Mouse (Mus musculus) ES-Bruce4 (cell line): ENCODE data around the gene Atp1a4. TPM values are rescaled to one million over a fixed set of nuclear protein-coding genes. Genes with fewer than 3 reads are reported as not detected.

Experiments used
- H3K27ac ChIP-seq: 2 replicates; pipeline ENCODE4 v1.5.1; 2012; ENCODE audit warnings: low read length, inconsistent platforms; ENCODE audit not compliant: insufficient read depth
- H3K27me3 ChIP-seq: 2 replicates; pipeline ENCODE4 v1.6.1; 2012; ENCODE audit warnings: mild to moderate bottlenecking, low read length, inconsistent platforms; ENCODE audit not compliant: control insufficient read depth, poor library complexity, insufficient read depth, severe bottlenecking
- H3K36me3 ChIP-seq: 2 replicates; pipeline ENCODE4 v1.6.1; 2012; ENCODE audit warnings: inconsistent platforms, mild to moderate bottlenecking, low read length, moderate library complexity; ENCODE audit not compliant: control insufficient read depth, poor library complexity, insufficient read depth, severe bottlenecking
- H3K4me1 ChIP-seq: one replicate; pipeline ENCODE4 v1.8.1; 2011; ENCODE audit warnings: low read length; ENCODE audit not compliant: control insufficient read depth, insufficient read depth
- H3K4me3 ChIP-seq: 2 replicates; pipeline ENCODE4 v1.5.1; 2011; ENCODE audit warnings: low read depth, mild to moderate bottlenecking, low read length
- H3K9ac ChIP-seq: 2 replicates; pipeline ENCODE4 v1.6.1; 2012; ENCODE audit warnings: low read depth, mild to moderate bottlenecking, inconsistent platforms; ENCODE audit not compliant: poor library complexity, severe bottlenecking
- H3K9me3 ChIP-seq: replicated peaks from 2 replicates; pipeline ENCODE4 v1.6.1; 2012; ENCODE audit warnings: mild to moderate bottlenecking, low read length, inconsistent platforms; ENCODE audit not compliant: control insufficient read depth, poor library complexity, insufficient read depth, severe bottlenecking
- CTCF ChIP-seq: IDR thresholded peaks from one replicate; pipeline ENCODE4 v1.8.1; 2011; ENCODE audit warnings: low read depth, low read length
- EP300 ChIP-seq: IDR thresholded peaks from 2 replicates; pipeline ENCODE4 v1.6.1; 2011; ENCODE audit warnings: low read depth, low read length; ENCODE audit not compliant: insufficient read depth
- POLR2A ChIP-seq: IDR thresholded peaks from one replicate; pipeline ENCODE4 v1.8.1; 2011; ENCODE audit warnings: low read length; ENCODE audit not compliant: insufficient read depth
- polyA plus RNA-seq: library from polyadenylated mRNA; stranded (reverse); fragments of >200 nt; gene quantifications from 2 replicates; pipeline ENCODE4 v1.2.4, GENCODE M21; 2011; ENCODE audit warnings: low read depth; ENCODE audit not compliant: missing spikeins, insufficient read depth, insufficient read length

The Atp1a4 gene
- polyA plus RNA-seq, 1 experiment: not detected

GRCm38 (mm10) chr1:172286740-172287139 lies 28.5 kb upstream of the Atp1a4 start:
- Histone ChIP-seq H3K27ac (no peak overlapping the region), H3K27me3 (no peaks in the 10 kb centered on the region), H3K9ac (no peak overlapping the region), H3K4me1 (no peaks in the 10 kb centered on the region), H3K36me3 (no peaks in the 10 kb centered on the region), H3K9me3 (no peaks in the 10 kb centered on the region), H3K4me3 (no peak overlapping the region)
- TF ChIP-seq EP300: no peak
- no peak for TF ChIP-seq POLR2A
- TF ChIP-seq CTCF: no peak

DNA sequence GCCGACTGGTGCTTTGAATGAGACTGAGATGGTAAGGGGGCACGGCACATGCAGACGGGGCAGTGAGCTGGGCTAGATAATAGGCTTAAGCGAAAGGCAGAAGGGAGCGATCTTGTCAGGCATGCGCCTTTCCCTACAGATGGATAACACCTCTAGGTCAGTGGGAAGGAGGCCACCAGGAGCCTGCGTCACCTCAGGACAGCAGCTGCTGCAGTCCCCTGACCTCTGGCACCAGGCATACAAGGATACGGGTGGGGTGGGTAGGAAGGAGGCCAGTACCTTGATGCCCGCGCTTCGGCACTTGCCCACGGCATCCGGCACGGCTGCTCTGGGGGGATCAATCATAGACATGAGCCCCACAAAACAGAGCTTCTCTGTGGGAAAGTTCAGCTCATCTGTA lies 26.0 kb upstream of the Atp1a4 start:
- Histone ChIP-seq H3K9ac (no peak overlapping the region), H3K9me3 (no peaks in the 10 kb centered on the region), H3K4me1 (no peaks in the 10 kb centered on the region), H3K27me3 (no peaks in the 10 kb centered on the region), H3K4me3 (no peak overlapping the region), H3K36me3 (no peaks in the 10 kb centered on the region), H3K27ac (no peak overlapping the region)
- no peak for TF ChIP-seq POLR2A
- no peak for TF ChIP-seq CTCF
- no peak for TF ChIP-seq EP300

DNA sequence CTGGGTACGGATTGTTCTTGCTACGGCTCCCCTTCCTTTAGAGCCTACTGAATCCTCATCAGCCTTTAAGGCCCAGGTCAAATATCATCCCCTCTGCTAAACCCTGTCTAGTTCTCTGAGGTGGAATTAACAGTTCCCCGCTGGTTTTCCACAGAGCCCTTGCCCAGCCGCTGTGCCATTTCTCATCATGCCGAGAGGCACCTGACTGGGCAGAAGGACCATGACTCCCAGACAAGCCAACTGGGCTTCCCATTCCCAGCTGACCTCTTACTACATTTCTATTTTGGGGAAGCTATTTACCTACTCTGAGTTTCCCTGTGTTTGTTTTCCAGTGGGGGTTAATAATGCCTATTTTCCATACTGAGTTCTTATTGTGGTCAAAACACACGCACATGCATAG lies 24.9 kb upstream of the Atp1a4 start:
- Histone ChIP-seq H3K9ac (no peak overlapping the region), H3K9me3 (no peaks in the 10 kb centered on the region), H3K27me3 (no peaks in the 10 kb centered on the region), H3K27ac (no peak overlapping the region), H3K4me3 (no peak overlapping the region), H3K4me1 (no peaks in the 10 kb centered on the region), H3K36me3 (no peaks in the 10 kb centered on the region)
- TF ChIP-seq EP300: no peak
- TF ChIP-seq POLR2A: no peak
- TF ChIP-seq CTCF: no peak

DNA sequence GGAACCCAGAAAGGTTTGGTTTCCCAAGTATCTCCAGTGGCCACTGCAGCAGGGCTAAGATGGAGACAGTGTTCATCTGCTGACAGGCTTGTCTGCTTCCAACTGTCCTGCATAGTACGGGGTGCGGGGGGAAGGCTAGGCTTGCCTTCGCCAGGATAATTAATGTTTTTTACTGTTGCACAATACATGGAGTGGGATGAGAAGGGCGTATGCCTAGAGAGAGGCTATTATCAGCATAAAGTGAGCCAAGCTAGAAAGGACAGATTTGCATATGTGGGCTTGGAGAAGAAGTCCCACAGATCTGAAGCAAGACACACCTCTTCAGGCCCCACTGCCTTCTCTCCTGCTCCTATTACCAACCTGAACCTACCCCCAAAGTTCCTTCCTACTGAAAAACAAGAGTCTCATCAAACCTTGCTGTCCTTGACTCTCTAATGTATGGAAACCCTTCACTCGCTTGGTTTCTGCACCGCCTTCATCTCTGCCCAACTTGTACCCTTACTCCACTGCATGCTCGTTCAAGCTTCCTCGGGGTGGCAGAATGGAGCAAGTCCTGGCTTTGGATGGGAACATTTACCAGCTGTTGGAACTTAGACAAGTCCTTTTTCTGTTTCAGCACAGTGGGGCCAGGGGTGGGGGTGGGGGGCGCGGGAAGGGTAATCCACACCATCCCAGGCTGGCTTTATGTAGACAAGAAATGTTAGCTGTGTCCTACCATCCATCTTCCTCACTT lies 23.5 kb upstream of the Atp1a4 start:
- Histone ChIP-seq H3K27ac (no peak overlapping the region), H3K4me1 (no peaks in the 10 kb centered on the region), H3K9me3 (no peaks in the 10 kb centered on the region), H3K4me3 (no peak overlapping the region), H3K9ac (no peak overlapping the region), H3K36me3 (no peaks in the 10 kb centered on the region), H3K27me3 (no peaks in the 10 kb centered on the region)
- no peak for TF ChIP-seq POLR2A
- no peak for TF ChIP-seq EP300
- TF ChIP-seq CTCF: no peak

- Histone ChIP-seq H3K9ac (no peak overlapping the region), H3K4me3 (no peak overlapping the region), H3K4me1 (no peaks in the 10 kb centered on the region), H3K36me3 (no peaks in the 10 kb centered on the region), H3K27me3 (no peaks in the 10 kb centered on the region), H3K27ac (no peak overlapping the region), H3K9me3 (no peaks in the 10 kb centered on the region)
- TF ChIP-seq EP300 (no peak), POLR2A (no peak), CTCF (no peak)
Observed at GRCm38 (mm10) chr1:172279768-172280509, 21.7 kb upstream of the Atp1a4 start.

DNA sequence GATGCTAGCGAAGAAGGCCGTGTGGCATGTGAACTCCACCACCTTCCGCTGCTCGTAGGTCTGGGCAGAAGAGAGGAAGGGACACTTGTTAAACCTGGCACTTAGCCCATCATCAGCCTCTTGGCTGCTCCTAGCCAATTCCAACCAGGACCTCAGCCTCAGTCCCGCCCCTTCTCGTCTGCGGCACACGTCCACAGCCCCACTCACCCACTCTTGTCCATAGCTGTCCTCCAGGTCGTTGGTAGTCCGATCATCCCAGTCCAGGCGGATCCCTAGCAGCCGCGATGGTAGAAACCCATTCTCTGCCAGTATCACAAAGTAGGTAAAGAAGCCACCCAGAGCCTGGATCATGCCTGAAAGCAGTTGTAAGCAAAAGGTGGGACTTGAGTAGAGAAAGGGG lies 20.1 kb upstream of the Atp1a4 start:
- no peaks in the 10 kb centered on the region for H3K27me3 ChIP-seq
- H3K4me3 ChIP-seq: no peak overlapping the region
- H3K36me3 ChIP-seq: no peaks in the 10 kb centered on the region
- H3K4me1 ChIP-seq: no peaks in the 10 kb centered on the region
- no peak overlapping the region for H3K27ac ChIP-seq
- H3K9ac ChIP-seq: no peak overlapping the region
- TF ChIP-seq CTCF (no peak), POLR2A (no peak), EP300 (no peak)
- no peaks in the 10 kb centered on the region for H3K9me3 ChIP-seq
